Mouse (Mus musculus): ENCODE results near the gene Dicer1. TPM values are rescaled to one million over a fixed set of nuclear protein-coding genes. Genes with fewer than 3 reads are reported as not detected.

The Dicer1 gene
- total RNA-seq, 2 experiments from 2014 or later: 38.5 to 41.3 TPM

DNA sequence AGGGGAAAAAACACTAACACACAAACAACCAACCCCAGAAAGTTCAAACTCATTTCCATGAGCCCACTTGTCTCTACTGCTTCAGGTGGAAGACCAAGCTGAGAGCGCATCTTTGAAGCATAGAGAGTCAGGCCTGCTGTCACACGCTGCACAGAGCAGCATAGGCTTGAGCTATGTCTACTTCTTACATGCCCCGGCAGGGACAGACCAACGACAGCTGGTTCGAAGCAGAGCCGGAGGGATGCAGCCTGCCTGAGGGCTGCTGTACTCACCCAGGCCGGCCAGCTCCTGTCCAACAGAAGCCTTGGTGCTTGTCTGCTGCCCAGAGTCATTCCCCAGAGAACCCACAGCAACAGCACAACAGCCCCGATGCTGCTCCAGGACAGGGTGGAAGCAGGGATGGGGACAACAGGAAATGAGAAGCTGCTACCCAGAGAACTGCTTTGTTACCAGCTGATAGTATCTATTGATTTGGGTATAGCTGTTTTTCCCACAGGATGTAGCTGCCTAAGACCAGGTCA is 67.3 kb downstream of the Dicer1 start:
- intact Hi-C loops (cut with DNase I): no loop called here
- DNase-seq (ENCODE audit: low spot score in 2 of 2): no peak

DNA sequence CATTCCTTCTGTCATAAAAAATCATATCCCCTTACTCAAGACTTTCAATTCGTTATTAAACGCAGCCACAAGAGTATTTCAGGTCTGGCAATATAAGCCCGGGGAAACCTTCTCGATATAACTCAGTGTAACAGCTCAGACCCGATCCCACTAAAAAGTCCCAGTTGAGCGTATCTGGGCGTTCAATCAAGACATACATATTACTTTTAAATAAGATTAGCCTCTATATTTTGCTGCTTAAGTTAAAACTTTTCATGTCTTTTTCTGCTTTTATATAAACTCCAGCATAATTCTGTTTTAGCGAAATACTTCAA is 72.0 kb downstream of the Dicer1 start:
- intact Hi-C loops (cut with DNase I): no loop called here
- DNase-seq (ENCODE audit: low spot score in 2 of 2): no peak

DNA sequence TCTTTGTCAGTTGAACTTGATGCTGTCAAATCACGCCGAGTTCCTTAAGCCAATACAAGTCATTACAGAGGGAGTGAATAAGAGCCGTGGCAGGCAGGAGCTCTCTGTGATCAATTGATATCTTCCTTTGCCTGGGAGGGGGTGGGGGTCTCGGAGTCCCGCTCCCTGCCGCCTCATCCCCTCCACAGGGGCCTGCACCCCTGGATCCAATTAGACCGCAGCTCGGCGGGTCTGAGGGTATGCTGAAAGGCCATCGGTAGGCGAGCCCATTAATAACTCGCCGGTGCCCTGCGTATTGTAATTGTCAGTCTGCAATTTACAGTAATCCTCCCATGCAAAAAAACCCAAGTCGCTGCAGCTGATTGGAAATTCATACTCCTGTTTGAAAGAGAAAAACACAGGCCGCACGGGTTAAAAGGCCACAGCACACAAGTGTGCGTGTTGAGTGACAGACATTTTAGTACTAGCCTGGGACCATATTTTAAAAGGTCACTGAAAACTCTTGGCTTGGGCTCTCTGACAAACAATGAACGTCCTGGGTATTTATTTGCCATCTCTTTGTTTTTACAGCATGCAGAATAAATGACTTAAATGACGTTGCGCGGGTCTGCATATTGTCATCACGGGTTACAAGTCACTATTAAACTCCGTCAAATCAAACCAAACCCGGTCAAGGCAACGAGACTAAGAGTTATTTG is 72.5 kb downstream of the Dicer1 start:
- intact Hi-C loops (cut with DNase I): no loop called here
- no peak for DNase-seq (ENCODE audit: low spot score in 2 of 2)

DNA sequence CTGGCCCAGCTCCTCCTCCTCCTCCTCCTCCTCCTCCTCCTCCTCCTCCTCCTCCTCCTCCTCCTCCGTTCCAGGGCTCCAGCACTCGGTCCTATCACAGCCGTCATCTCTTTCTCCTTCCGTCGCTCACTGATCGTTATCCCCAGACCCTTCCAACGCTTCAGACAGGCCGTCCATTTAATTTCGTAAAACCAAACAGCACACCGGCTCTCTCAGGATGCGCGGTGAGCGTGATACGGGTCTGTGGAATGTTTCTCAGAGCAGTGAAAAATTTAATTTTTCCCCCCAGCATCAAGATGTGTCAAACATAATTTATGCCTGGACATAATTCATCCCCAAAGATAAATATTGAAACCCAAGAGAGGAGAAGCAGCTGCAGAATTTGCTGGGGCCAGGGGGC is 73.3 kb downstream of the Dicer1 start:
- intact Hi-C loops (cut with DNase I): no loop called here
- no peak for DNase-seq (ENCODE audit: low spot score in 2 of 2)

DNA sequence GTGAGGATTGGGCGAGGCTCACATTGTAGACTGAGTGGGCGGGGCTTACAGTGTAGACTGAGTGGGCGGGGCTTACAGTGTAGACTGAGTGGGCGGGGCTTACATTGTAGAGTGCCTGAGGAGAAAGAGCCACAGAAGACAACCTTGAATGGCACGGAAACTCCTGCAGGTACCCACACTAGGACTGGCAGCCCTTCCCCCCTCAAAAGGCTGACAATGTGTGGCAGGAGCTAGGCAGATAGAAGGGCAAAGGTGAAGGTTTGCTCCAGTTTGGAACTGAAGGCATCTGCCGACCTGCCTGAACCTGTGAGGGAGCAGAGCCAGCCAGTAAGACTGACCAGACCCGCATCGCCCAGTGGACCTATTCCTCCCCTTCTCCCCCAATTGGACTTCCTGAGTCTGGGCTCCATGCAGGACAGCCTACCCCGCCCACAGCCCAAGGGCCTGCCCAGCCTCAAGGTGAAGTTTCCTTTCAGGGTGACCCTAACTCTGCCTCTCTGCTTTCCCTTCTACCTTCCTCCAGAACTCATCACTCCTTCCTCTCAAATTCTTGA is 74.3 kb downstream of the Dicer1 start:
- no peak for DNase-seq (ENCODE audit: low spot score in 2 of 2)
- intact Hi-C loops (cut with DNase I): no loop called here

DNA sequence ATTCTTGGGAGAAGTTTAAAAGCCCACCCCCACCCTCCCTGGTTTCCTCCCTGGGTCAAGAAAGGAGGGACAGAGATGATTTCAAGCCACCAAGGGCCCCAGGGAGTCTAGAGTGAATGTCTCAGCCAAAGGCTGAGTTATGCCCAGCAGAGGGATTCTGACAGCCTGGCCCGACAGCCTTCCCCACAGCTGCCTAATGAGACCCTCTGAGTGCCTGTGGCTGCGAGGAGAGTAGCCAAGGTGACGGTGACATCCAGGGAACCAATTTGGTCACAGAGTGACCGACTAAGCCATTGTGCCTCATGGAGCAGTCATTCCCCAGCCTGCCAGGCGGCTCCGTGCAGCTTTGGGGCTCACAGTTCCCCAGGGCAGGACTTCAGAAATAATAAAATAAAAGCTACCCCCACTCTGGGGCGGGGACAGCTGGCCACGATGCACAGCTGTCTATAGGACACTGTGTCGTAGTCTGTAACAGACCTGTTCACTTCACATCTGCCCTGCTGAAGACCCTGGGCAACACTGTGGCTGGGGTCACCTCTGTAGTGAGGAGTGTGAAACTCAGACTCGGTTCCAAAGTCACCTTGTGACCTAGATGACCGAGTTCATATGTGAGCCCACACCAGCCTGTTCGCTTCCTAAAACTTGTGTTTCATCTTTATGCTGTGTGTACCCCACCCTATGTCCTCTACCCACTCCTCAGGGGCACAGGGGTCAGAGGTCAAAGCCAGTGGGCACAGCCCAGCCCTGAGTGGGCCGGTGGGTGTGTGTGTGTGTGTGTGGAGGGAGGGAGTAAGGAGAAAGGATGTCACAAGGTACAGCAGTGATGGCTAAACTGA is 75.0 kb downstream of the Dicer1 start:
- no peak for DNase-seq (ENCODE audit: low spot score in 2 of 2)
- intact Hi-C loops (cut with DNase I): no loop called here

DNA sequence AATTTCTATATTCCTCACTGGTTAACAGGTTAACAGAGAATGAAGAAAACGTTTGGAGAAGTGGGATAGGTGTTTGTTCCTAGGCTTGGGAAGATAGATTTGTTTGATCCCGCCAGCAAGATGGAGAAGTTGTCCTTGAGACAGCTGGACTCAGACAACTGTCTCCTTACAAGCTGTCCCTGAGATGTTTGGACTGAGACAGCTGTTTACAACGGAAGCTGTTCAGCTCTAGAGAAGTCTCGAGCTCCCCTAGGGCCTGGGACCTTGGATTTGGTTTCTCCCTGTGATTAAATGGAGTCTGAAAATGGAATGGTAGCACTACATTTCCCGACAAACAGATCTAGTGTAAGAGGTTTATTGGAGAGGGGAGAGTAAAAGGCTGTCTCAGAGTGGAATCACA is 78.8 kb downstream of the Dicer1 start:
- intact Hi-C loops (cut with DNase I): no loop called here
- no peak for DNase-seq (ENCODE audit: low spot score in 2 of 2)

DNA sequence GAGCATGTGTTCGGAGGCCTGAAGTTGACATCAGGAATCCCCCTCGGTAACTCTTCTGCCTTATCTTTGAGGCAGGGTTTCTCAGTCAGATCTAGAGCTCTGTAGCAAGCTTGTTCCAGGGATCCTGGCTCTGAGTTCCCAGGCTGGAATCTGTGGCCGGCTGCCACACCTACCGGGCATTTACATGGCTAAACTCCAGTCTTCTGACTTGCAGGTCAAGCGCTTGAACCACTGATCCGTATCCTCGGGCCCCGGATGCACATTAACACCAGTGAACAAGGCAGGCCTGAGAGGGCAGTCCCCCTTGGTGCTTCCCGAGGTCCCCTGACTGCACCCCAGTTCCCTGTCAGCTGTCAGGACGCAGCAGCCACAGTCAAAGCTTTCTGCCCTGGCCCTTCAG is 79.3 kb downstream of the Dicer1 start:
- no peak for DNase-seq (ENCODE audit: low spot score in 2 of 2)
- intact Hi-C loops (cut with DNase I): no loop called here

DNA sequence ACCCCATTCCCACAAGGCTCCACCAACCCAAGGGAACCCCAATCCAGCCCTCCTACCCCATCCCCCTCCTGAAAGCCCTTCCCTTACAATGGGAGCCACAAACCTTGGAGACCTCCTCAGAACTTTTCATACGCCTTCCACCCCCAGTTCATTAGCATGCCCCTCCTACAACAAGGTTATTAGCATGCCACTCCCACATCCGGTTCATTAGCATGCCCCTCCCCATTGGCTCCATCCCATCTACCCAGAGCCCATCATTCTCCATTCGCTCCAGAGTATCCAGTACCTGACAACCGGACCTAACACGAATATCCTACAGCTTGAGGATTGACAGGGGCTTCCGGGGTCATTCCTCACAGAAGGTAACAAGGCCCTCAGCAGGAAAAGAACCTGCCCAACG is 83.9 kb downstream of the Dicer1 start:
- intact Hi-C loops (cut with DNase I): no loop called here
- no peak for DNase-seq (ENCODE audit: low spot score in 2 of 2)

DNA sequence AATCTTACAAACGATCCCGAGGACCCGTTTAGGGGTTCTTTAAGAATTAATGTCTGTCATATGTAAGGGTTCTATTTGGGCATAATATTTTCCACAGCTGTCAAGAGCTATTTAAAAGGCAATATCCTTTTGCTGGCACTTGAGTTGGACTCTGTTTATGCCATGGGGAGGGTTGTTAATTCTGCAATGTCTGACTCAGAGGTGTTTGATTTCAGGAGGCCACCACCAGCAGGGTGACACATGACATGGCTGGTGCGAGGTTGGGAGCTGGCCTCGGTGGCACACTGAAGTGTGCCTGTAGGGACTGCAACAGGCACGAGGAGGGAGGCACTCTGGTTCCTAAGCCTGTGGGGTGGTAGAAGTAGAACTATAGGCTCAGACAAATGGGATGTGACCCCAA is 85.8 kb downstream of the Dicer1 start:
- DNase-seq (ENCODE audit: low spot score in 2 of 2): no peak
- intact Hi-C loops (cut with DNase I): no loop called here

DNA sequence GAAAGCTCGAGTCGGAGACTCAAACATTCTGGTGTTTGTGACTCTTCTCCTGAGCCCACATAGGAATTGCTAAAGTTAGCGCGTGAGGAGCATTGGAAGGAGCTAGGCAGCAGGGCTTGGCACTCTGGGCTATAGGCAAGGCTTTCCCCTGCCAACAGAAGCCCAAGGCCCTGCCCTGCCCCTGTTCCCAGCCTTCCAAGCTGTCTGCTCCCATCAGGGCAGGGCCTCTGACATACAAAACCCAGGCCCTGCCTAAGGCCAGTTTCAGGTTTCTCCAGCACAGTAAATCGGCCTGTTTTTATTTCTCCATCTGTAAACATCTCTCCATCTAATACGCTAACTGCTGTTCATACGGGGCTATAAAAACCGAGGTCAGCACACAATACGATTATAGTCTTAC is 86.2 kb downstream of the Dicer1 start:
- intact Hi-C loops (cut with DNase I): no loop called here
- no peak for DNase-seq (ENCODE audit: low spot score in 2 of 2)

DNA sequence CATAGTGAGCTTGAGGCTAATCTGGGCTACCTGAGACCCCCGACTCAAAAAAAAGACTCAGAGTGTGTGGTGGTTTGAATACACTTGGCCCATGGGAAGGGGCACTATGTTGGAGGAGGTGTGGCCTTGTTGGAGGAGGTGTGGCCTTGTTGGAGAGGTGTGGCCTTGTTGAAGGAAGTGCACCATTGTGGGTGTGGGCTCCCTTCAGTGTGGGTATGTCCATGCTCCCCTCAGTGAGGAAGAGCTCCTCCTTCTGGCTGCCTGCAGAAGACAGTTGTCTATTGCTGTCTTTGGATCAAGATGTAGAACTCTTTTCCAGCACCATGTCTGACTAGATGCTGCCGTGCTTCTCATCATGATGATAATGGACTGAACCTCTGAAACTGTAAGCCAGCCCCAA is 95.6 kb downstream of the Dicer1 start:
- DNase-seq (ENCODE audit: low spot score in 2 of 2): no peak
- intact Hi-C loops (cut with DNase I): no loop called here

DNA sequence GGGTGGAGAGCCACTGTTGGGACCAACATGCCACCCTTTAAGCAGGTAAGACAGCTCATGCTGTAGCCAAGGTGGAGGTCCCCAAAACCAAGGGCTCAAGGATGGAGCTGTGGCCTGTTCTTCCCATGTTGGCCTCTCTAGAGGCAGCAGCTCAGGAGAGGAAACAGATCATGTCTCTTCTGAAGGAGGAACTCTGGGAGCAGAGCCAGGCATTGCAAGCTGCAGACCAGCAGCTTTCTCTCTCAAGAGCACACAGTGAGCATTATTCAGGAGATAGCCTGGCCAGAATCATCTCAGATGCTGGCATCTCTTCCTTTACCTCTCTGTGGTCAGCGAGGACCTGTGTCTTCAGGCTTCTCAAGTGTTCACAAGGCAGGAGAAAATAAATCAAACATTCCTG is 96.7 kb downstream of the Dicer1 start:
- DNase-seq (ENCODE audit: low spot score in 2 of 2): peak in 1 of 2 experiments; percentile 25
- intact Hi-C loops (cut with DNase I): no loop called here

DNA sequence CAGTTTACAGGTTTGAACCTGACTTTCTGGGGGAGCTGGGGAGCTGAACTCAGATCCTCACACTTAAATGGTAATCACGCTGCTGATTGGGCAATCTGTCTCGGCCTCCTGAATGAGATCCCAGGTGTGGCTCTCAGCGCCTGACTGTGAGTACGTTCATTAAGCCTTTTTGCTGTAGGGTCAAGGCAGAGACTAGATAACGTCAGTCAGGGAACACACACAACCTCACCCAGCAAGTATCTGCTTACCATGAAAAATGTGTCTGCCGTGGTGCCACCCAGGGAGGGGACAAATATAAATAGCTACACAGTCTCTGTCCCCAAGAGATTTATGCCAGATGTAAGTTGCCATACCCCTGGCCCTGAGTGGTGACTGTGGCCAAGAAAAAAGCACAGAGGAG is 99.7 kb downstream of the Dicer1 start:
- intact Hi-C loops (cut with DNase I): no loop called here

DNA sequence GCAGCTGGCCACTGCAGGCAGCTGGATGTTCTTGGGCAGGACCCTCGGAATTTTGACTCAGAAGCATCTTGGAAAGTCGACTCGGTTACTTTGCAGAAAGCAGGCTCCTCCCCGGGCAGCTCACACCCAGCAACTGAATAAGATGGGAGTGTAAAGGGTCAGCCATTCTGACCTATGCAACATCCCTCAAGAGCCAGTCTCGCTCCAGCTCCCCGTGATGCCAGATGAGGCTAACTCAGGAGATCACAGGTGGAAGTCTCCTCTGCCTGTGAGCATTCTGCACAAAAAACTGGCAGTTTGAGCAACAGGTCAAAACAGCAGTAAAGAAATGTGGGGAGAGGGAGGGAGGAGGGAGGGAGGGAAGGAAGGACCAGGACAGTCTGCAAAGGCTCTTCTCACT is 100.5 kb downstream of the Dicer1 start:
- no peak for DNase-seq (ENCODE audit: low spot score in 2 of 2)
- intact Hi-C loops (cut with DNase I): no loop called here

More for the DNA sequence above, 99.7 kb downstream of the Dicer1 start:
- no peak for DNase-seq (ENCODE audit: low spot score in 2 of 2)

DNA sequence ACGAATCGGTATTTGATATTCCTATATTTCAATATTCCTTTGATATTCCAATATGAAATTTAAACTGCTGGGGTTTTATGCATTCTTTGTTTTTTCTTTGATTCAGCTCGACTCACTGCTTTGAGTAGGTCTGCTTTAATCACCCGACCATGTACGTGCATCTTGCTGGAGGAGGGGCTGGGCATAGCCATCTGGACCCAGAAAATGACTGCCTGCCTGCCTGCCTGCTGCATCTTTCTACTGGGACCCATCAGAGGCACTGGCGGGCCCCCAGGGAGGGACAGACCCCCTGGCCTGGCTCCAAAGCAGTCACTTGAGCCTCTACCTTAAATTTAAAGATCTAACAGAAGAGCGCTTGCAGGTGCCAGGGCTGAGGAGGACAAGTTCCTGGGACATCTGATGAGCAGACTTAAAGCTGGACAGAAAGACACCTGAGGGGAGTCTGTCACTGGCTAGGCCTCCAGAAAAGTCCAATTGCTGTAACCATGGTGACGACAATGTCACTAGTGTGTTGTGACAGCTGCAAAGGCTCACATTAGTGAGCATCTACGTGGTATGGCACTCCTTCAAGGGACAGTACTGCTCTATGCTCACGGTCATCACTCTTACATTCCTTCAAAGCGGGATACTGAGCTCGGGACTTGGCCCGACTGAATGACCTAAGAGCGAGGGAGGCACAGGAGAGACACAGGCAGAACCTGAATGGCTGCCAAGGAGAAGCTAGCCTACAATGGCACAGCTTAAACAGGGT is 101.1 kb downstream of the Dicer1 start:
- no peak for DNase-seq (ENCODE audit: low spot score in 2 of 2)

DNA sequence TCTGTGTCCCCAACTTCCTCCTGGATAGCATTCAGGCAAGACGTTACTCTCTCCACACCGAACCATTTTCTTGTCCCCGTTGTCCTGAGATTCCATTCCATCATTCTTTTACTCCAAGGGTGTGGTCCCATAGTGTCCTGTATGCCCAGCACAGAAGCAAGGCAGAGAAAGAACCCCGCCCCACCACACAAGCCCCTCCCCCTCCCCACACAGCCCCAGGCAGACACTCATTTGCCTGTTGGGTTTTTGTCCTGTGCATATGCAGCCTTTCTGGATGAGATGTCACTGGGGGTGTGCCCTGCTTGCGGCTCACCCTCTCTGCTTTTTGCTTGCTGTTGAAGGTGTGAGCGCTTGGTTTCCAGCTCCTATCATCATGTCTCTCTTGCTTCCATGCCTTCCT is 103.4 kb downstream of the Dicer1 start:
- DNase-seq (ENCODE audit: low spot score in 2 of 2): no peak

More for the DNA sequence above, 101.1 kb downstream of the Dicer1 start:
- intact Hi-C loops (cut with DNase I): no loop called here

DNA sequence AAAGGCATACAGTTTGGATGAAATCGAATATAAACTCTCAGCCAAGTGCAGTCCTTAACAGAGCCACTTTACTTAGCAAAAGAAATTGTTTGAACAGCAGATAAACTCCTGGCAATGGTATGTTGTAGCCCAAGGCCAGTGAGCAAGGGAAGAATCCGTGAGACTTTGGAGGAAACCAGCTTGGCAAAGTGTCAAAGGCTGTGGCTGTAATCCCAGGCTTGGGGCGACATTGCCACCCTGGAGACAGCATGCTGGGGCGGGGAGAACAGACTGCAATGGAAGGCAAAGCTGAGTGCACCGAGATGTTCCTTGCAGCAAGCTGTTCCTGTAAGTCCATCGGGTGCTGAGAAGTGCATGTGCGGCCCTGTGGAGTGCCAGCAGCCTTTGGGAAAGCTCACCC is 109.4 kb downstream of the Dicer1 start:
- peak in 1 of 2 experiments; percentile 8 for DNase-seq (ENCODE audit: low spot score in 2 of 2)
- intact Hi-C loops (cut with DNase I): no loop called here

More for the DNA sequence above, 103.4 kb downstream of the Dicer1 start:
- intact Hi-C loops (cut with DNase I): no loop called here

DNA sequence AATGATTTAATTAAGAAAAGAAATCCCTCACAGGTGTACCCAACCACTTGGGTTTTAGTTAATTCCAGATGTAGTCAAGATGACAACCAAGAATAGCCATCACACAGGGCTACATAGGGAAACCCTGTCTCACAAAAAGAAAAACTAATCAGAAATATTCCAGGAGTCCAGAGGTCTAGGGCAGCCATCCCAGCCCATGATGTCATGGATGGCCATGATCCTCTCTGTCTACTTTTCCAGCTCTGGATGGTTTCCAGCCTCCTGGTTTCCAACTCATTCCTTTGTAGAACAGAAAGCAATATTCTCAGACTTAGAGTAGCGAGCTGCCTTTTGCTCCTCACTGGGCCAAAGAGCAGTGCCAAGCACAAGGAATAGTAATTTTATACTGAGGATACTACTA is 110.8 kb downstream of the Dicer1 start:
- intact Hi-C loops (cut with DNase I): no loop called here
- no peak for DNase-seq (ENCODE audit: low spot score in 2 of 2)

DNA sequence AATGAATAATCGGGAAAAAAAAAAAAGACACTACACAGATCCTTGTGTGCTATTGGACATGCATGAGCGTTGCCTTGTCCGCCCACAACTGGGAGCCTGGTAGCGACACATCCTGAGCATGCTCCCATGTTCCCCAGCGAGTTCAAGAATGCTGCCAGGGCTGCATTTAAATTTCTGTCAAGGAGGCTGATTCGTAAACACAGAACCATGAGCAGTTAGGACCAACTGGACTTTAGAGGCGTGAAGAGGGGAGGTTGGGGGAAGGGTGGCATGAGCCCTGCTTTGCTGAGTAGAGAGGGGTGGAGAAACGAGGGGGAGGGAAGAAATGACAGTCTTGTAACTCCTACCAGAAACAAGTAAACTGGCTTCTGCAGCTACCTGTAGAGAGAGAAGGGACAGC is 113.6 kb downstream of the Dicer1 start:
- DNase-seq (ENCODE audit: low spot score in 2 of 2): peak; percentile 4 to 19
- intact Hi-C loops (cut with DNase I): no loop called here
